Mouse (Mus musculus) inflammation-experienced regulatory T-cells, adult 16 weeks (primary cell): ENCODE measurements around the gene Hdx. TPM values are rescaled to one million over a fixed set of nuclear protein-coding genes. Genes with fewer than 3 reads are reported as not detected.

ENCODE experiments used
- polyA plus RNA-seq: library from polyadenylated mRNA; unstranded; fragments of 100-300 nt; shearing (Covaris generic); gene quantifications from one replicate; pipeline ENCODE4 v1.2.1, GENCODE M21; 2017

Gene Hdx
- not detected for polyA plus RNA-seq

GRCm38 (mm10) chrX:111696356-111697282, at the start of gene Hdx:
Gene Hdx, minus strand, starts transcription at chrX:111697079.

GRCm38 (mm10) chrX:111537859-111538258, 159.0 kb downstream of the Hdx start, which contains the start of gene Rps6ka6:
Gene Rps6ka6, minus strand, starts transcription at chrX:111537959.

Other genes starting within 250 kb of the Hdx start
- 0.21 TPM for gene Rps6ka6, start 159.1 kb downstream of the Hdx start, polyA plus RNA-seq
- not detected for gene Gm45194, start 194.3 kb upstream of the Hdx start, polyA plus RNA-seq